Mouse (Mus musculus) intestine, embryonic 16.5 days (tissue): Measurements from ENCODE around the gene Cd9. TPM values are rescaled to one million over a fixed set of nuclear protein-coding genes. Genes with fewer than 3 reads are reported as not detected.

Experiments used
- ATAC-seq: fragments of 200-750 bp; cut with Nextera tagmentation; 2 replicates; pipeline ENCODE4 v1.8.0; 2017; ENCODE audit warnings: moderate TSS enrichment, moderate library complexity
- H3K27ac ChIP-seq: fragments of 300-500 bp; sonication (generic); 2 replicates; pipeline ENCODE4 v1.5.1; 2014; ENCODE audit warnings: mild to moderate bottlenecking, low read length
- H3K27me3 ChIP-seq: fragments of 300-500 bp; sonication (generic); replicated peaks from 2 replicates; pipeline ENCODE4 v1.6.1; 2014; ENCODE audit warnings: low read length, control low read depth, mixed read lengths; ENCODE audit not compliant: control insufficient read depth, insufficient read depth
- H3K36me3 ChIP-seq: fragments of 300-500 bp; sonication (generic); 2 replicates; pipeline ENCODE4 v1.6.1; 2014; ENCODE audit warnings: low read length, control low read depth; ENCODE audit not compliant: control insufficient read depth, insufficient read depth
- H3K4me1 ChIP-seq: fragments of 300-500 bp; sonication (generic); 2 replicates; pipeline ENCODE4 v1.6.1; 2014; ENCODE audit warnings: low read length, control low read depth, mixed read lengths; ENCODE audit not compliant: control insufficient read depth, insufficient read depth
- H3K4me2 ChIP-seq: fragments of 300-500 bp; sonication (generic); 2 replicates; pipeline ENCODE4 v1.6.1; 2014; ENCODE audit warnings: low read depth, low read length, control low read depth
- H3K4me3 ChIP-seq: fragments of 300-500 bp; sonication (generic); 2 replicates; pipeline ENCODE4 v1.5.1; 2014; ENCODE audit warnings: mild to moderate bottlenecking, low read length
- H3K9ac ChIP-seq: fragments of 300-500 bp; sonication (generic); 2 replicates; pipeline ENCODE4 v1.6.1; 2014; ENCODE audit warnings: low read depth, low read length
- H3K9me3 ChIP-seq: fragments of 300-500 bp; sonication (generic); 2 replicates; pipeline ENCODE4 v1.6.1; 2016; ENCODE audit warnings: low read length, control low read depth; ENCODE audit not compliant: control insufficient read depth
- WGBS: fragments of 180-500 bp; shearing (Covaris S2); extraction: QIAGEN DNeasy Blood & Tissue Kit; methylation state at CpG from one replicate; pipeline ENCODE4 v1.1.7; 2014; 5-methylcytosine and 5-hydroxymethylcytosine counted together
- polyA plus RNA-seq: library from polyadenylated mRNA; unstranded; fragments of >200 nt; fragmentation: Nextera tagmentation; extraction: Ambion mirVana; gene quantifications from 2 replicates; pipeline ENCODE4 v1.2.1, GENCODE M21; 2015

Gene Cd9
- polyA plus RNA-seq, 1 experiment from 2014 or later: 167 TPM

DNA sequence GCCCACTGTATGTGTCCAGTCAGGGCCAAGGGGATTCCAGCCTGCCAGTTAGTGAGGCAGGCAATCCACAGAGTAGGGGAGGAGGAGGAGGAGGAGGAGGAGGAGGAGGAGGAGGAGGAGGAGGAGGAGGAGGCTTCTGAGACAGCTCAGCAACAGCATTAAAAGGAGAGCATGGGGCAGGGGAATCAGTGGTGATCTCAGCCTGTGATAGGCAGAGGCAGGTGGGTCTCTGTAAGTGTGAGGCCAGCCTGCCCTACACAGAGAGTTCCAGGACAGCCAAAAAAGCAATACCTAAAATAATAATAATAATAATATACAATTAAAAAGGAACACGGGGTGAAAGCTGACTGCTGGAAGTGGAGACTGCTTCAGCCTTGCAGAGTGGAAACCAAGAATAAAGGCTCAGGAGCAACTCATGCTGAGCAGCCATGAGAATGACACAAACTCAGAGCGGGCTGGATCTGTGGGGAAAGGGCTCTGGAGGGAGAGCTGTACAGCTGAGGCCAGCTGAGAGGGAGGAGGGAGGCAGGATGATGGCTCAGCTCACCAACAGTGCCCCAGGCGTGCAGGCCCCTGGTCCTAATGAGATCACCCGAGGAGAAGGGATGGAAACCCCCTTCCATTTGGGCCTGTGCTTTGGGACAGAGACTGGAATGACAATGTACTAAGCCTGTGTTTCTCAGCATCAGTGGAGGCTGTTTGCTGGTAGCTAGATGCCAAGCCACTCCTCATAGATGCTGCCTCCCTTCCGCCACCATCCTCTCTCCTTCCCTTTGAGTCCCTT, 59.7 kb downstream of the Cd9 start:
- no peak overlapping the region for H3K27ac ChIP-seq
- H3K4me2 ChIP-seq: no peak overlapping the region
- H3K4me3 ChIP-seq: no peak overlapping the region
- H3K4me1 ChIP-seq: 0 out of 2 replicates have a peak, but pooled peaks cover 4% of the 10 kb centered on the region
- no peak for ATAC-seq
- no peaks in the 10 kb centered on the region for H3K9me3 ChIP-seq
- H3K36me3 ChIP-seq: no peaks in the 10 kb centered on the region
- 67% methylated on average over 5 of the region's 5 CpGs for WGBS
- H3K27me3 ChIP-seq: no peaks in the 10 kb centered on the region
- no peak overlapping the region for H3K9ac ChIP-seq

GRCm38 (mm10) chr6:125433704-125434447, 60.7 kb downstream of the Cd9 start:
- Histone ChIP-seq H3K27ac (no peak overlapping the region), H3K27me3 (no peaks in the 10 kb centered on the region), H3K4me2 (no peak overlapping the region), H3K9me3 (no peaks in the 10 kb centered on the region), H3K4me3 (no peak overlapping the region), H3K9ac (no peak overlapping the region), H3K4me1 (0 out of 2 replicates have a peak, but pooled peaks cover 4% of the 10 kb centered on the region), H3K36me3 (no peaks in the 10 kb centered on the region)
- ATAC-seq: peak; percentile 84
- 64% methylated on average over 6 of the region's 6 CpGs for WGBS

GRCm38 (mm10) chr6:125433257-125433656, 61.3 kb downstream of the Cd9 start:
- WGBS: 58% methylated on average over 3 of the region's 3 CpGs
- no peaks in the 10 kb centered on the region for H3K9me3 ChIP-seq
- no peak overlapping the region for H3K27ac ChIP-seq
- no peak overlapping the region for H3K4me2 ChIP-seq
- H3K36me3 ChIP-seq: no peaks in the 10 kb centered on the region
- no peak overlapping the region for H3K4me3 ChIP-seq
- no peaks in the 10 kb centered on the region for H3K27me3 ChIP-seq
- 0 out of 2 replicates have a peak, but pooled peaks cover 4% of the 10 kb centered on the region for H3K4me1 ChIP-seq
- H3K9ac ChIP-seq: no peak overlapping the region
- ATAC-seq: peak; percentile 32; the same call in 1 of the 2 replicates

DNA sequence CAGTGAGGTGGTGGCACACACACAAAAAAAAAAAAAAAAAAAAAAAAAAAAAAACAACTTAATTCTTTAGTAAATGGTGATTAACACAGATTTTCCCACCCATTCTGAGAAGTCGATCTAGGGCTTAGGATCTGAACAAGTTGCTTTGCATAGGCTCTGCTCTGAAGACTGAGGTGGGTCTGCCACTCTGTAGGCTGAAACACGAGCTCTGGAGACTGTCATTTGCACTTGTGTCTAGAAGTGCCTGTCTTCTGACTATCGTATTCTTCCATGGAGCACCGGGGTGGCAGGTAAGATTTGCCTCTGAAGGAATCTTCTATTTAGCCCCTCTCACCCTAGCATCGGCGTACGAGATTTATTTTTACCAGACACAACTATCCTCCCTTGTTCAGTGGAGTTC, 62.1 kb downstream of the Cd9 start:
- Histone ChIP-seq H3K27ac (no peak overlapping the region), H3K4me3 (no peak overlapping the region), H3K36me3 (no peaks in the 10 kb centered on the region), H3K4me1 (0 out of 2 replicates have a peak, but pooled peaks cover 4% of the 10 kb centered on the region), H3K9me3 (no peaks in the 10 kb centered on the region), H3K9ac (no peak overlapping the region), H3K27me3 (no peaks in the 10 kb centered on the region), H3K4me2 (no peak overlapping the region)
- 70% methylated on average over 7 of the region's 7 CpGs for WGBS
- ATAC-seq: no peak

GRCm38 (mm10) chr6:125430982-125431381, 63.6 kb downstream of the Cd9 start:
- H3K4me1 ChIP-seq: peaks cover 11% of the 10 kb centered on the region
- ATAC-seq: no peak
- H3K9me3 ChIP-seq: no peaks in the 10 kb centered on the region
- 60% methylated on average over 3 of the region's 3 CpGs for WGBS
- no peaks in the 10 kb centered on the region for H3K27me3 ChIP-seq
- H3K4me2 ChIP-seq: no peak overlapping the region
- H3K4me3 ChIP-seq: no peak overlapping the region
- no peak overlapping the region for H3K9ac ChIP-seq
- no peaks in the 10 kb centered on the region for H3K36me3 ChIP-seq
- no peak overlapping the region for H3K27ac ChIP-seq

GRCm38 (mm10) chr6:125430358-125430958, 64.1 kb downstream of the Cd9 start:
- 17% methylated on average over 14 of the region's 14 CpGs for WGBS
- ATAC-seq: no peak

GRCm38 (mm10) chr6:125429741-125430140, 64.8 kb downstream of the Cd9 start:
- H3K36me3 ChIP-seq: no peaks in the 10 kb centered on the region
- no peak overlapping the region for H3K4me3 ChIP-seq
- no peaks in the 10 kb centered on the region for H3K9me3 ChIP-seq
- H3K27me3 ChIP-seq: no peaks in the 10 kb centered on the region
- no peak overlapping the region for H3K27ac ChIP-seq
- WGBS: 70% methylated on average over 6 of the region's 6 CpGs
- no peak overlapping the region for H3K4me2 ChIP-seq
- peaks cover 11% of the 10 kb centered on the region for H3K4me1 ChIP-seq
- no peak overlapping the region for H3K9ac ChIP-seq
- no peak for ATAC-seq

More at GRCm38 (mm10) chr6:125430358-125430958, 64.1 kb downstream of the Cd9 start:
- no peaks in the 10 kb centered on the region for H3K36me3 ChIP-seq
- H3K27ac ChIP-seq: no peak overlapping the region
- H3K4me1 ChIP-seq: peaks cover 11% of the 10 kb centered on the region
- H3K4me2 ChIP-seq: no peak overlapping the region
- no peaks in the 10 kb centered on the region for H3K27me3 ChIP-seq
- H3K4me3 ChIP-seq: no peak overlapping the region
- H3K9ac ChIP-seq: no peak overlapping the region
- H3K9me3 ChIP-seq: no peaks in the 10 kb centered on the region

DNA sequence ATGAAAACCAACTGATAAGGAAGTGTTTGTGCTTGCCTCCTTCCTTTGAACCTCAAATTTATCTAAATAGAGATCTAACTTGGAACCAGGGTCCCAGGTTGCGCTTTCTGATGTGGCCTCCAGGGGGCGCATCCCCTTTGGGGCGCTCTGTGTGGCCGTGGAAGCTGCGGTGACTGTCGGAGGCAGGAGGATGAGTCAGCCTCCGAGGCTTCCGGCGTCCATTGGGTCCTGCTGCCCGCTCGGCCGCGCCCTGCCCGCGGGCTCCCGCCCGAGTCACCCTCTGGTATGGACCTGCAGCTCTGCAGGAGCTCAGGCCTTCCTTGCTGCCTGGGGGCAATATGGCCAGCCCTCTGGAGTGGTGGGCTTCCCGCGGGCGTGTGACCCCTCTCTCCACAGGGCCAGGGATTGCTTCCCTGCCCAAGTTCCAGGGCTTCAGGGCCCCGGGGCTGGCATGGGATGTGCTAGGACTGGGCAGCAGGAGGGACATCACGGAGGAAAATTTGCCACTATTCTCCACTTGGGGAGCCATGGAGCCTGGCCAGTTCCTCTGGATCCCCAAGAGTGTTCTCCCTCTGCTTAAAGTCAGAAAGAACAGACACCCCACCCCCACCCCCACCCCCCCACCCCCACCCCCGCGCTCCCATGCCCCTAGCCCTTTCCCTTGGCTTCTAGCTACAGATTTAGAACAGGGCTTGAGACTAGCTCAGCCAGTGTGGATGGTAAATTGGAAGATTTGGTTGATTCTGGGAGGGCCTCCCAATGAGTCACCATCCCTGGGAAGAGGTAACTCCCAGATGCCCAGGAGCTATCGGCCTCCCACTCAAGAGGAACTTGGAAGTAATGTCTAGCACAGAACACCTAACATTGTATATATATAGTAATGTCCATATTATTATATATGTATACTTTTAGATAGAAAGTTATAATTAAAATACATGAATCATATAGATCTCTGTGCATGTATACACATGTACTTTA, 67.9 kb downstream of the Cd9 start:
- peak; percentile 80 for ATAC-seq
- Histone ChIP-seq H3K36me3 (no peaks in the 10 kb centered on the region), H3K4me1 (peaks cover 22% of the 10 kb centered on the region), H3K4me3 (peak overlapping the region; percentile 58), H3K4me2 (peak overlapping the region; percentile 99), H3K9ac (peak overlapping the region; percentile 76), H3K27ac (peak overlapping the region; percentile 59; the same call in 1 of the 2 replicates), H3K27me3 (no peaks in the 10 kb centered on the region), H3K9me3 (no peaks in the 10 kb centered on the region)
- 2% methylated on average over 24 of the region's 25 CpGs for WGBS
